Mouse (Mus musculus) neural tube, embryonic 14.5 days (tissue): ENCODE measurements around the gene Tcta. TPM values are rescaled to one million over a fixed set of nuclear protein-coding genes. Genes with fewer than 3 reads are reported as not detected.

Source experiments
- ATAC-seq: fragments of 200-750 bp; cut with Nextera tagmentation; 2 replicates; pipeline ENCODE4 v1.8.0; 2017; ENCODE audit warnings: low read depth, mild to moderate bottlenecking, moderate TSS enrichment, moderate library complexity
- H3K27ac ChIP-seq: fragments of 300-500 bp; sonication (generic); 2 replicates; pipeline ENCODE4 v1.5.1; 2014; ENCODE audit warnings: low read depth, mild to moderate bottlenecking, control low read depth, low read length, moderate library complexity, mixed read lengths
- H3K27me3 ChIP-seq: fragments of 300-500 bp; sonication (generic); 2 replicates; pipeline ENCODE4 v1.6.1; 2014; ENCODE audit warnings: low read length; ENCODE audit not compliant: control insufficient read depth, insufficient read depth
- H3K36me3 ChIP-seq: fragments of 300-500 bp; sonication (generic); 2 replicates; pipeline ENCODE4 v1.6.1; 2014; ENCODE audit warnings: low read length, mixed read lengths; ENCODE audit not compliant: control insufficient read depth, insufficient read depth
- H3K4me1 ChIP-seq: fragments of 300-500 bp; sonication (generic); 2 replicates; pipeline ENCODE4 v1.6.1; 2014; ENCODE audit warnings: low read length; ENCODE audit not compliant: control insufficient read depth, insufficient read depth
- H3K4me2 ChIP-seq: fragments of 300-500 bp; sonication (generic); 2 replicates; pipeline ENCODE4 v1.6.1; 2014; ENCODE audit warnings: mild to moderate bottlenecking, low read depth, low read length, control low read depth
- H3K4me3 ChIP-seq: fragments of 300-500 bp; sonication (generic); 2 replicates; pipeline ENCODE4 v1.5.1; 2014; ENCODE audit warnings: low read depth, low read length, control low read depth, mixed read lengths
- H3K9ac ChIP-seq: fragments of 300-500 bp; sonication (generic); replicated peaks from 2 replicates; pipeline ENCODE4 v1.6.1; 2014; ENCODE audit warnings: low read depth, mild to moderate bottlenecking, control low read depth, low read length, mixed read lengths
- H3K9me3 ChIP-seq: fragments of 300-500 bp; sonication (generic); 2 replicates; pipeline ENCODE4 v1.6.1; 2016; ENCODE audit warnings: low read length; ENCODE audit not compliant: control insufficient read depth
- WGBS: fragments of 180-500 bp; shearing (Covaris S2); extraction: QIAGEN DNeasy Blood & Tissue Kit; methylation state at CpG from one replicate; pipeline ENCODE4 v1.1.7; 2014; 5-methylcytosine and 5-hydroxymethylcytosine counted together
- polyA plus RNA-seq: library from polyadenylated mRNA; unstranded; fragments of >200 nt; fragmentation: Nextera tagmentation; extraction: Ambion mirVana; gene quantifications from 2 replicates; pipeline ENCODE4 v1.2.1, GENCODE M21; 2014

Tcta gene
- 55.2 and 60.8 TPM in 2 replicates for polyA plus RNA-seq

DNA sequence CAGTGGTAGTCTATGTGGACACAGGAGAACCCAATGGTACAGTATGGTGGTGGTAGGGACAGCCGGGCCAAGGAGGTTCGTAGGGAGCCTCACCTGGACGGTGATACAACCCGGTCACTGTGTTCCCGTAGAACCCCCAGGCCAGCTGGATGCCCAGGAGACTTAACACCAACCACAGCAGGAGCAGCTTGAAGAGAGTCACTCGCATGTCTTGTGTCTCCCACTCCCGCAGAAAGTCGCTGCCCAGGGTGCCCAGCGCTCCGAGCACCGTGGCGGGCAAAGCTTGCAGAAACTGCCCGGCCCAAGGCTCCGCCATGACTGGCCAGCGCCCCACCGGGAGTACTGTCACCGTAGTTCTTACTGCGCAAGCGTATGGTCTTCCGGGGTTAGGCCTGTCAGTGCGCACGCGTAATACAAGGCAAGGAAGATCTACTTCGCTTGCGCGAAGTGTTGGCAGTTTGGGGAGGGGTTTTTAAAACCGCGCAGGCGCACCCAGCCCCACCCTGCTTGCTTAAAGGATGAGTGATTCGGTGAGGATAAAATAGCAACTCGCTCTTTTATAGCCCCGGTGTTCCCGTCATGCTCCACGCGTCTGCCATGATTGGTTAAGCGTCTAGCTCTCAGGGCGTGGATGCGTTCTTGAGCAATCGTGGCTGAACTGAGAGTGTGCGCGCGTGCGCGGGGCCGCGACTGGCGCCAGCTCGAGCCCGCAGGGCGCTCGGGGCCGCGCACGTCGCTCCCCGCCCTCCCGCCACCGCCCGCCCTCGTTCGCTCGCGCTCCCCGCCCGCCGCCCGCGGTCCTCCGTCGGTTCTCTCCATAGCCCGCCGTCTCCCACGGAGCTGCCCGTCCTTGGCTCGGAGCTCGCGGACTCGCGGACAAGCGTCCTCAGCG lies at the start of gene Tcta, which contains the start of gene Rhoa:
Gene Tcta, minus strand, starts transcription at position 532 of the 892 bp plus-strand sequence.
Gene Rhoa, plus strand, starts transcription at position 501 of the 892 bp plus-strand sequence.
- Histone ChIP-seq H3K4me1 (peaks cover 28% of the 10 kb centered on the region), H3K36me3 (peaks cover 21% of the 10 kb centered on the region), H3K27ac (peak within 1 kb of the TSS; percentile 98), H3K27me3 (no peaks in the 10 kb centered on the region), H3K9ac (peak within 1 kb of the TSS; percentile 93), H3K4me3 (peak within 1 kb of the TSS; percentile 90), H3K4me2 (peak within 1 kb of the TSS; percentile 73), H3K9me3 (no peaks in the 10 kb centered on the region)
- ATAC-seq = peak; percentile 98
- WGBS = under 1% methylated on average over 81 of the region's 81 CpGs

DNA sequence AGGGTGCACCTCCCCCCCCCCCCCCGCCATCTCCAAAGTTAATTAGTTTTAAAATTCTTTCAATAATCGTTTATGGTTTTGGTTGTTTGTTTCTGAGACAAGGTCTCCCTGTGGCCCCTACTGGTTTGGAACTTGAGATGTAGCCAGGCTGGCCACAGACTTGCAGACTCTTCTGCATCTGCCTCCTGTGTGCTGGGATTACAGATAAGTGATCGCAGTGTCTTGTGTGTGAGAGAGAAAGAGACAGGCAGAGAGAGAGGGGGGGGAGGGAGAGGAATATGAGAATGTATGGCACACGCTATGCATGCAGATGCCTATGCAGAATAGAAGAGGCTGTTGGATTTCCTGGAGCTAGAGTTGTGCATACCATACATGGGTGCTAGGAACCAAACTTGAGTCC lies 43.8 kb upstream of the Tcta start:
- no peak overlapping the region for H3K27ac ChIP-seq
- H3K4me1 ChIP-seq = peaks cover 15% of the 10 kb centered on the region; the same call in 1 of the 2 replicates
- no peaks in the 10 kb centered on the region for H3K9me3 ChIP-seq
- H3K9ac ChIP-seq = no peak overlapping the region
- 89% methylated on average over 4 of the region's 4 CpGs for WGBS
- no peak overlapping the region for H3K4me3 ChIP-seq
- no peak overlapping the region for H3K4me2 ChIP-seq
- no peak for ATAC-seq
- H3K36me3 ChIP-seq = peaks cover 36% of the 10 kb centered on the region
- no peaks in the 10 kb centered on the region for H3K27me3 ChIP-seq

- H3K4me1 ChIP-seq = peaks cover 15% of the 10 kb centered on the region; the same call in 1 of the 2 replicates
- WGBS = 5% methylated on average over 14 of the region's 14 CpGs
- no peak for ATAC-seq
- peak overlapping the region; percentile 73 for H3K4me3 ChIP-seq
- H3K9ac ChIP-seq = peak overlapping the region; percentile 79
- H3K27ac ChIP-seq = peak overlapping the region; percentile 96
- H3K4me2 ChIP-seq = peak overlapping the region; percentile 83
- H3K27me3 ChIP-seq = no peaks in the 10 kb centered on the region
- no peaks in the 10 kb centered on the region for H3K9me3 ChIP-seq
- H3K36me3 ChIP-seq = peaks cover 27% of the 10 kb centered on the region
These were observed 42.3 kb upstream of the Tcta start for GRCm38 (mm10) chr9:108348290-108348680.

DNA sequence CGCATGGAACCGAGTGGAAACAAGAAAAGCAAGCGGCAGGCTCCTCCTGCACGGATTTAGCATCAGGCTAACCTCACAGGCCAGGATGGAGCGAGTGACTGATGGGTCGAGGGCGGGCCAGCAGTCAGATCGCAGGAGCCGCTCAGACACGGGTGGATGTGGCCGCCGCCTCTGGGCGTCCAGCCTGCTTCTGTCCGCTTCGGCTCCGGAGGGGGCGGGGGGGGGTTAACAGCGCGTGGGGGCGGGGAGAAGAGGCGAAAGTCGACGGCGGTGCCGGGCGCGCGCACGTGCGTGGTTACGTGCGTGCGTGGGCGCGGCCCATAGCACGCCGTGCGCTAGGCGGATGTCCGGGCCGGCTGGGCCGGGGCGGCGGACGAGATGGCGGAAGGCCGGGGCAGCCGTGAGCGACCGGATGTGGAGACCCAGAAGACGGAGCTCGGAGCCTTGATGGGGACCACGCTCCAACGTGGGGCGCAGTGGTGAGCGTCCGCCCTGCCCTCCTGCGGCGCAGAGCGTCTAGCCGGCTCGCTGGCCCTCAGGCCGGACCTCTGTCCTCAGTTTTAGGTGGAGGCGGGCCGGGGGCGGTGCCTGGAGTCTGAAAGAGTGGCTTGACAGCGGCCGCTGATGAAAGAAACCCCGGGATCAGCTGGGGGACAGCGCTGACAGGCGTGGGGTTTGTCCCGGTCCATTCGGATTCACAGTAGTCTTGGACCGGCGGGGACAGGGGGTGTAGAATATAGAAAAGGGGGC lies 41.8 kb upstream of the Tcta start, which contains the start of gene Usp4:
Gene Usp4, plus strand, starts transcription at position 314 of the 750 bp plus-strand sequence.
- WGBS = under 1% methylated on average over 63 of the region's 75 CpGs
- peak; percentile 96 for ATAC-seq
- no peaks in the 10 kb centered on the region for H3K27me3 ChIP-seq

GRCm38 (mm10) chr9:108347024-108347423 lies 41.1 kb upstream of the Tcta start:
- 6% methylated on average over 11 of the region's 11 CpGs for WGBS
- peak overlapping the region; percentile 83 for H3K4me2 ChIP-seq
- ATAC-seq = no peak
- H3K9ac ChIP-seq = peak overlapping the region; percentile 79
- peak overlapping the region; percentile 73 for H3K4me3 ChIP-seq
- no peaks in the 10 kb centered on the region for H3K27me3 ChIP-seq
- H3K27ac ChIP-seq = peak overlapping the region; percentile 96
- no peaks in the 10 kb centered on the region for H3K9me3 ChIP-seq
- H3K4me1 ChIP-seq = peaks cover 15% of the 10 kb centered on the region; the same call in 1 of the 2 replicates
- H3K36me3 ChIP-seq = peaks cover 14% of the 10 kb centered on the region; the same call in 1 of the 2 replicates

More for the DNA sequence above, 41.8 kb upstream of the Tcta start, which contains the start of gene Usp4:
- no peaks in the 10 kb centered on the region for H3K9me3 ChIP-seq
- peaks cover 21% of the 10 kb centered on the region for H3K36me3 ChIP-seq
- H3K4me3 ChIP-seq = peak within 1 kb of the TSS; percentile 73
- peaks cover 15% of the 10 kb centered on the region; the same call in 1 of the 2 replicates for H3K4me1 ChIP-seq
- H3K9ac ChIP-seq = peak within 1 kb of the TSS; percentile 79
- peak within 1 kb of the TSS; percentile 96 for H3K27ac ChIP-seq
- peak within 1 kb of the TSS; percentile 83 for H3K4me2 ChIP-seq

- Histone ChIP-seq H3K36me3 (no peaks in the 10 kb centered on the region), H3K9ac (no peak overlapping the region), H3K9me3 (no peaks in the 10 kb centered on the region), H3K4me2 (no peak overlapping the region), H3K27me3 (no peaks in the 10 kb centered on the region), H3K27ac (no peak overlapping the region), H3K4me3 (no peak overlapping the region), H3K4me1 (peaks cover 24% of the 10 kb centered on the region)
- 85% methylated on average over 4 of the region's 4 CpGs for WGBS
- no peak for ATAC-seq
These were observed 38.5 kb upstream of the Tcta start for GRCm38 (mm10) chr9:108344471-108344870.

DNA sequence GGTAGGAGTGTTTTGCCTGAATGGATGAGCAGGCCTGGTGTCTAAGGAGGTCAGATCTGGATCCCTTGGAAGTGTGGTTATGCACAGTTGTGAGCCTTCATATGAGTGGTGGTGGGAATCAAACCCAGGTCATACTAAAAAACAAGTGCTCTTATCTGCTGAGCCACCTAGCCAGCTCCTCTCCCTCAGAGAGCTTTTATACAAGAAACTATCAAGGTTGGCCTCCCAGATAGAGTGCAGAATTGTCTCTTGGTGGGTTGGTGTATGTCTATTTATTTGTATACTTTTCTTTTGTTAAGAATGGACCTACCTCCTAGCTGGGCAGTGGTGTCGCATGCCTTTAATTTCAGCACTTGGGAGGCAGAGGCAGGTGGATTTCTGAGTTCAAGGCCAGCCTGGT lies 37.9 kb upstream of the Tcta start:
- H3K4me3 ChIP-seq = no peak overlapping the region
- no peak overlapping the region for H3K27ac ChIP-seq
- peaks cover 21% of the 10 kb centered on the region for H3K4me1 ChIP-seq
- H3K4me2 ChIP-seq = no peak overlapping the region
- no peak for ATAC-seq
- 87% methylated on average over 1 of the region's 1 CpGs for whole genome bisulfite sequencing
- no peaks in the 10 kb centered on the region for H3K36me3 ChIP-seq
- H3K9me3 ChIP-seq = no peaks in the 10 kb centered on the region
- no peak overlapping the region for H3K9ac ChIP-seq
- no peaks in the 10 kb centered on the region for H3K27me3 ChIP-seq

DNA sequence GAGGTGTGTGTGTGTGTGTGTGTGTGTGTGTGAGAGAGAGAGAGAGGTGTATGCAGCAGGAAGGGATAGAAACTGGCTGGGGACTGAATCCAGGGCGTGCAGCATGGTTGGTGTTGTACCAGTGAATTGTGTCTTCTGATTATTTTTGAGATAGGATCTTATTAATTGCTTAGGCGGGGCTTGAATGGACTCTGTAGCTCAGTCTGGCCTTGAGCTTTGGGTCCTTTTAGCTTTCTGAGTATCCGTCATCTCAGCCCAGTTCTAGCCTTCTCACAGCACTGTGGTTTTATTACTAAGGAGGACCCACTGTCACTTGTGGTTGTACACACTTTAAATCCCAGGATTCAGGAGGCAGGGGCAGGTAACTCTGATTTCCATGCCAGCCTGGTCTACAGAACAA lies 37.4 kb upstream of the Tcta start:
- Histone ChIP-seq H3K4me1 (peaks cover 21% of the 10 kb centered on the region), H3K9ac (no peak overlapping the region), H3K9me3 (no peaks in the 10 kb centered on the region), H3K27ac (no peak overlapping the region), H3K4me3 (no peak overlapping the region), H3K27me3 (no peaks in the 10 kb centered on the region), H3K36me3 (no peaks in the 10 kb centered on the region), H3K4me2 (no peak overlapping the region)
- no peak for ATAC-seq
- WGBS = 90% methylated on average over 3 of the region's 3 CpGs
